Mouse (Mus musculus) embryo, embryonic 10 days (tissue): ENCODE measurements around the gene Hoxd1.

ENCODE experiments used
- DNase-seq: peaks from one replicate; pipeline ENCODE4 v3.0.0-alpha.2; 2015; ENCODE audit warnings: low spot score

Hoxd1 gene

GRCm38 (mm10) chr2:74732513-74733316, 30.1 kb upstream of the Hoxd1 start:
- DNase-seq = peak; percentile 67

GRCm38 (mm10) chr2:74733317-74733661, 29.5 kb upstream of the Hoxd1 start:
- DNase-seq = peak; percentile 78

GRCm38 (mm10) chr2:74733765-74734164, 29.0 kb upstream of the Hoxd1 start:
- DNase-seq = peak; percentile 45

GRCm38 (mm10) chr2:74734451-74734850, 28.3 kb upstream of the Hoxd1 start:
- no peak for DNase-seq

- peak; percentile 47 for DNase-seq
These were observed 27.6 kb upstream of the Hoxd1 start for GRCm38 (mm10) chr2:74734996-74735811.

GRCm38 (mm10) chr2:74735851-74736687, 26.7 kb upstream of the Hoxd1 start:
- DNase-seq = peak; percentile 62

- peak; percentile 60 for DNase-seq
These were observed 25.8 kb upstream of the Hoxd1 start for GRCm38 (mm10) chr2:74736688-74737577.

GRCm38 (mm10) chr2:74737578-74738070, 25.2 kb upstream of the Hoxd1 start:
- peak; percentile 36 for DNase-seq

- DNase-seq = peak; percentile 86
These were observed 23.9 kb upstream of the Hoxd1 start for GRCm38 (mm10) chr2:74738623-74739475.

- DNase-seq = no peak
These were observed 23.3 kb upstream of the Hoxd1 start for GRCm38 (mm10) chr2:74739476-74739800.

GRCm38 (mm10) chr2:74739869-74740268, 22.9 kb upstream of the Hoxd1 start:
- peak; percentile 54 for DNase-seq

GRCm38 (mm10) chr2:74740311-74741091, 22.3 kb upstream of the Hoxd1 start:
- peak; percentile 53 for DNase-seq

- peak; percentile 66 for DNase-seq
These were observed 21.4 kb upstream of the Hoxd1 start for GRCm38 (mm10) chr2:74741252-74741978.

- no peak for DNase-seq
These were observed 20.9 kb upstream of the Hoxd1 start for GRCm38 (mm10) chr2:74741979-74742277.

GRCm38 (mm10) chr2:74745540-74746297, 17.1 kb upstream of the Hoxd1 start:
- DNase-seq = peak; percentile 82

- peak; percentile 45 for DNase-seq
These were observed 16.4 kb upstream of the Hoxd1 start for GRCm38 (mm10) chr2:74746298-74746921.

GRCm38 (mm10) chr2:74747006-74747405, 15.8 kb upstream of the Hoxd1 start:
- peak; percentile 68 for DNase-seq
